Mouse (Mus musculus): ENCODE measurements around the gene Rps25. TPM values are rescaled to one million over a fixed set of nuclear protein-coding genes. Genes with fewer than 3 reads are reported as not detected.
"Not testable (repeated sequence)": the region's sequence is repeated elsewhere in the genome, so short reads cannot be mapped to it uniquely, and the experiment has no call there.

The Rps25 gene
- polyA plus RNA-seq, 1 experiment from 2014 or later: 984 TPM

DNA sequence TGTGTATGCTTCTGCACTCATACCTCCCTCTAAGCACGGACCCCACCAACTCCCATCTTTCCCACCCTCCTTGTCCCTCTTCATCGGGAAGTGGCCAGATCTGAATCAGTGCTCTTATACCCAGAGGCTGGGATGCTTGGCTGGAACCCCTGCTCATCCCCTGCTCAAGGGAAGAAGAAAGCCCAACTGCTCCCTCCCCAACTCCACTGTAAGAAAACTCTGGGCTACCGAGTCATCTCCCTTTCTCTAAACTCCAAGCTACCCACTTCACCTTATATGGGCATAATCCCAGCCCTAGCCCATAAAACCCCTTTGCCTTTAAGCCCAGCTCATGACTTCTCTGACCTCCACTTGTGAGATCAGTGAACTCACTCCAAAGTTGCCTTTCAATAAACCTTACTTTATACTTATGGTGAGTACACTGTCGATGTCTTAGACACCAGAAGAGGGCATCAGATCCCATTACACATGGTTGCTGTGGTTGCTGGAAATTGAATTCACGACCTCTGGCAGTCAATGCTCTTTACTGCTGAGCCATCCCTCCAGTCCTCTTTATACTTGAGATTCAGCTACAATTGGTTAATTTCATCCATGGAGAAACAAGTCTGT, 25.7 kb downstream of the Rps25 start:
- no peak overlapping the region for H3K27ac ChIP-seq
- ATAC-seq (replicated peaks): no peak
- no peak overlapping the region for H3K9ac ChIP-seq
- H3K4me1 ChIP-seq: no peaks in the 10 kb centered on the region
- H3K9me3 ChIP-seq: no peaks in the 10 kb centered on the region
- H3K4me3 ChIP-seq: no peak overlapping the region
- no peaks in the 10 kb centered on the region for H3K27me3 ChIP-seq (replicated peaks)
- no peaks in the 10 kb centered on the region for H3K36me3 ChIP-seq (replicated peaks)
- WGBS: 59% methylated on average over 5 of the region's 5 CpGs
- no peak overlapping the region for H3K4me2 ChIP-seq

DNA sequence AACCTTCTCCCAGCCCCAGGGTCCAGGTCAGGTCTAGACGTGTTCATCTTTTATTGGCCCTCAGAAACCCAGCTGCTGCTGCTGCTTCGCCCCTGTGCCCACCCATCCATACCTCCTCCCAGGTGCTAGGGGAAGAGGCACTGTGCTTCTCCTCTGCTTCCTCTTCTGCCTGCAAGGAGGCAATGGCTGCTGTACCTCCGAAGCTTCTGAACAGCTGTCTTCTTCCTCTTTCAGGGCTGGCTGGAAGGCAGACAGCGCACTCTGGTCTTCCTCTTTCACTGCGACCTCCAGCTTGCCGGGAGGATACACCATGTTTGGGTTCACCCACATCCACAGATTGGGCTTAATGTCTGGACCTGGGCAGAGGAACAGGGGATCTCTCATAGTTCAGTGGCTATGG, 28.8 kb downstream of the Rps25 start:
- Histone ChIP-seq H3K27ac (no peak overlapping the region), H3K4me3 (no peak overlapping the region), H3K36me3 (replicated peaks) (no peaks in the 10 kb centered on the region), H3K4me1 (no peaks in the 10 kb centered on the region), H3K4me2 (no peak overlapping the region), H3K9ac (no peak overlapping the region), H3K27me3 (replicated peaks) (no peaks in the 10 kb centered on the region), H3K9me3 (no peaks in the 10 kb centered on the region)
- 83% methylated on average over 6 of the region's 6 CpGs for WGBS
- no peak for ATAC-seq (replicated peaks)

DNA sequence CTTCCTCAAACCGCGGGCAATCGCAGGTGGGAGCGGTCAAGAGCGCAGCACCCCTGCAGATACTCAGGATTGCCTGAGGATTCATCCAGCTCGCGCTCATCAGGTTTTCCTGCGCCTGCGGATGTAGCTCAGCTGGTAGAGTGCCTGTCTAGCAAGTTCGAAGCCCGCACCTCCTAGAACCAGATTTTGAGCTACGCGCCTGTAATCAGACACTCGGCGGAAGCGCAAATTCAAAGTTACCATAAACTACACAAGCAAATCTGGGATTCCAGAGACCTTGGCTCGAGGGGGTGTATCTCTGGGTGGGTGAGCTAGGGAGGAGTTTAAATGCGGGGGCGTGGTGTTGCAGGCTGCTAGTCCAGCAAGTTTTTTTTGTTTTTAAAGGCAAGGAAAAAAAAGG, 34.0 kb downstream of the Rps25 start, which contains the start of gene Foxr1:
TSS of gene Foxr1 (minus strand) at position 176 of the 400 bp plus-strand sequence.
- no peaks in the 10 kb centered on the region for H3K36me3 ChIP-seq (replicated peaks)
- WGBS: 82% methylated on average over 19 of the region's 19 CpGs
- no peak within 1 kb of the TSS for H3K27ac ChIP-seq
- no peak within 1 kb of the TSS for H3K4me2 ChIP-seq
- no peaks in the 10 kb centered on the region for H3K9me3 ChIP-seq
- no peaks in the 10 kb centered on the region for H3K4me1 ChIP-seq
- H3K27me3 ChIP-seq (replicated peaks): no peaks in the 10 kb centered on the region
- H3K9ac ChIP-seq: no peak within 1 kb of the TSS
- H3K4me3 ChIP-seq: no peak within 1 kb of the TSS
- no peak for ATAC-seq (replicated peaks)

GRCm38 (mm10) chr9:44444402-44445025, 37.6 kb downstream of the Rps25 start:
- not testable (repeated sequence) for H3K27me3 ChIP-seq (replicated peaks); ATAC-seq (replicated peaks); H3K4me2 ChIP-seq; H3K9ac ChIP-seq; H3K27ac ChIP-seq; H3K4me1 ChIP-seq; H3K9me3 ChIP-seq; H3K4me3 ChIP-seq; H3K36me3 ChIP-seq (replicated peaks)
- WGBS: 82% methylated on average over 7 of the region's 7 CpGs

DNA sequence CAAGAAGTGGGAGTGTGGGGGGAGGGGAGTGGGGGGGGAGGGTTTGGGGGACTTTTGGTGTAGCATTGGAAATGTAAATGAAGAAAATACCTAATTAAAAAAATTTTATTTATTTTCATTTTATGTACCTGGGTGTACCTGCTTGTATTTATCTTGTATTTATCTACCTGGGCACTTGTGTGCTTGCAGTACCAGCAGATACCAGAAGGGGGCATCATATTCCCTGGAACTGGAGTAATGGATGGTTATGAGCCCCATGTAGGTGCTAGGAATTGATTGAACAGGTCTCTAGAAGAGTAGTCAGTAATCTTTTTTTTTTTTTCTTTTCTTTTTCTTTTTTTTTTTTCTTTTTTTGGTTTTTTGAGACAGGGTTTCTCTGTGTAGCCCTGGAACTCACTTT, 43.4 kb downstream of the Rps25 start:
- Histone ChIP-seq H3K27me3 (replicated peaks) (no peaks in the 10 kb centered on the region; the same call in 1 of the 2 replicates), H3K4me1 (peaks cover 11% of the 10 kb centered on the region), H3K4me3 (no peak overlapping the region), H3K4me2 (no peak overlapping the region), H3K27ac (no peak overlapping the region), H3K9me3 (no peaks in the 10 kb centered on the region), H3K36me3 (replicated peaks) (no peaks in the 10 kb centered on the region), H3K9ac (no peak overlapping the region)
- no peak for ATAC-seq (replicated peaks)

- Histone ChIP-seq H3K27ac (no peak overlapping the region), H3K4me3 (no peak overlapping the region), H3K4me1 (peaks cover 40% of the 10 kb centered on the region), H3K27me3 (replicated peaks) (no peaks in the 10 kb centered on the region; the same call in 1 of the 2 replicates), H3K4me2 (no peak overlapping the region), H3K9me3 (no peaks in the 10 kb centered on the region), H3K9ac (no peak overlapping the region), H3K36me3 (replicated peaks) (no peaks in the 10 kb centered on the region)
- ATAC-seq (replicated peaks): peak; percentile 59
- 7% methylated on average over 14 of the region's 14 CpGs for WGBS
These were observed 47.4 kb downstream of the Rps25 start for GRCm38 (mm10) chr9:44454132-44454890.

GRCm38 (mm10) chr9:44454891-44455220, 47.9 kb downstream of the Rps25 start, which contains the start of gene Upk2:
Upk2 (minus strand) TSS chr9:44454976.
- no peak for ATAC-seq (replicated peaks)
- WGBS: 24% methylated on average over 4 of the region's 4 CpGs
- Histone ChIP-seq H3K4me3 (no peak within 1 kb of the TSS), H3K27ac (no peak within 1 kb of the TSS), H3K27me3 (replicated peaks) (no peaks in the 10 kb centered on the region; the same call in 1 of the 2 replicates), H3K9me3 (no peaks in the 10 kb centered on the region), H3K4me2 (no peak within 1 kb of the TSS), H3K9ac (no peak within 1 kb of the TSS), H3K36me3 (replicated peaks) (no peaks in the 10 kb centered on the region), H3K4me1 (peaks cover 40% of the 10 kb centered on the region)

- Histone ChIP-seq H3K36me3 (replicated peaks) (no peaks in the 10 kb centered on the region), H3K4me1 (peaks cover 40% of the 10 kb centered on the region), H3K9ac (peak overlapping the region; percentile 29), H3K27me3 (replicated peaks) (no peaks in the 10 kb centered on the region; the same call in 1 of the 2 replicates), H3K27ac (peak overlapping the region; percentile 93), H3K9me3 (no peaks in the 10 kb centered on the region), H3K4me3 (peak overlapping the region; percentile 20), H3K4me2 (peak overlapping the region; percentile 48)
- 2% methylated on average over 11 of the region's 11 CpGs for WGBS
- ATAC-seq (replicated peaks): peak; percentile 98
These were observed 50.2 kb downstream of the Rps25 start for GRCm38 (mm10) chr9:44457035-44457742.

Small RNA genes lying within 50 kb of the gene (microRNA-seq; reads per million reads assigned to microRNA genes)
- gene Mir7085: not detected

Other genes with a start within 250 kb of the Rps25 start
- gene Cbl, start 173.1 kb upstream of the Rps25 start, polyA plus RNA-seq (2015; fragmentation: Nextera tagmentation; extraction: Ambion mirVana): 24.4 and 26.2 TPM in 2 replicates
- 0.61 TPM in 1 of 2 replicates, not detected in the other for gene Ccdc153, start 166.5 kb upstream of the Rps25 start, polyA plus RNA-seq (2015; fragmentation: Nextera tagmentation; extraction: Ambion mirVana)
- 0.44 and 0.96 TPM in 2 replicates for gene Pdzd3, start 155.7 kb upstream of the Rps25 start, polyA plus RNA-seq (2015; fragmentation: Nextera tagmentation; extraction: Ambion mirVana)
- 4.8 and 5.1 TPM in 2 replicates for gene Nlrx1, start 138.5 kb upstream of the Rps25 start, polyA plus RNA-seq (2015; fragmentation: Nextera tagmentation; extraction: Ambion mirVana)
- gene Abcg4, start 118.5 kb upstream of the Rps25 start, polyA plus RNA-seq (2015; fragmentation: Nextera tagmentation; extraction: Ambion mirVana): 30.4 and 31.1 TPM in 2 replicates
- gene Hinfp, start 101.5 kb upstream of the Rps25 start, polyA plus RNA-seq (2015; fragmentation: Nextera tagmentation; extraction: Ambion mirVana): 28.4 and 30.5 TPM in 2 replicates
- 27.3 and 30.6 TPM in 2 replicates for gene C2cd2l, start 86.9 kb upstream of the Rps25 start, polyA plus RNA-seq (2015; fragmentation: Nextera tagmentation; extraction: Ambion mirVana)
- gene Dpagt1, start 81.1 kb upstream of the Rps25 start, polyA plus RNA-seq (2015; fragmentation: Nextera tagmentation; extraction: Ambion mirVana): 36.5 and 36.9 TPM in 2 replicates
- gene H2afx, start 72.4 kb upstream of the Rps25 start, polyA plus RNA-seq (2015; fragmentation: Nextera tagmentation; extraction: Ambion mirVana): 121 and 132 TPM in 2 replicates
- 63.1 and 65.6 TPM in 2 replicates for gene Hmbs, start 62.9 kb upstream of the Rps25 start, polyA plus RNA-seq (2015; fragmentation: Nextera tagmentation; extraction: Ambion mirVana)
- 43.3 and 45.7 TPM in 2 replicates for gene Vps11, start 45.5 kb upstream of the Rps25 start, polyA plus RNA-seq (2015; fragmentation: Nextera tagmentation; extraction: Ambion mirVana)
- 28.1 and 29.7 TPM in 2 replicates for gene Hyou1, start 27.6 kb upstream of the Rps25 start, polyA plus RNA-seq (2015; fragmentation: Nextera tagmentation; extraction: Ambion mirVana)
- gene Slc37a4, start 10.3 kb upstream of the Rps25 start, polyA plus RNA-seq (2015; fragmentation: Nextera tagmentation; extraction: Ambion mirVana): 44.6 and 44.9 TPM in 2 replicates
- 317 and 321 TPM in 2 replicates for gene Trappc4, start 461 bp downstream of the Rps25 start, polyA plus RNA-seq (2015; fragmentation: Nextera tagmentation; extraction: Ambion mirVana)
- 37.6 and 39.9 TPM in 2 replicates for gene Ccdc84, start 11.4 kb downstream of the Rps25 start, polyA plus RNA-seq (2015; fragmentation: Nextera tagmentation; extraction: Ambion mirVana)
- gene Foxr1, start 34.0 kb downstream of the Rps25 start, polyA plus RNA-seq (2015; fragmentation: Nextera tagmentation; extraction: Ambion mirVana): not detected in 2 replicates
- not detected in 2 replicates for gene Upk2, start 47.8 kb downstream of the Rps25 start, polyA plus RNA-seq (2015; fragmentation: Nextera tagmentation; extraction: Ambion mirVana)
- gene Bcl9l, start 75.7 kb downstream of the Rps25 start, polyA plus RNA-seq (2015; fragmentation: Nextera tagmentation; extraction: Ambion mirVana): 12.5 and 13.0 TPM in 2 replicates
- not detected in 2 replicates for gene Cxcr5, start 154.7 kb downstream of the Rps25 start, polyA plus RNA-seq (2015; fragmentation: Nextera tagmentation; extraction: Ambion mirVana)
- 20.7 and 22.6 TPM in 2 replicates for gene Ddx6, start 197.8 kb downstream of the Rps25 start, polyA plus RNA-seq (2015; fragmentation: Nextera tagmentation; extraction: Ambion mirVana)